Mouse (Mus musculus): ENCODE measurements around the gene Bcor. TPM values are rescaled to one million over a fixed set of nuclear protein-coding genes. Genes with fewer than 3 reads are reported as not detected.

The Bcor gene
- total and polyA plus RNA-seq, 2 experiments from 2014 or later, result 12.9 to 45.5 TPM

- peak overlapping the region; percentile 57 for H3K4me2 ChIP-seq (ENCODE audit: low read depth, low read length, poor library complexity, severe bottlenecking)
- no peak overlapping the region for H3K9ac ChIP-seq (replicated peaks; ENCODE audit: low read length, poor library complexity, severe bottlenecking)
- WGBS, result 31% methylated on average over 37 of the region's 42 CpGs
- no peaks in the 10 kb centered on the region for H3K9me3 ChIP-seq (ENCODE audit: low read length)
- no peaks in the 10 kb centered on the region for H3K4me1 ChIP-seq (ENCODE audit: insufficient read depth, low read length)
- H3K27me3 ChIP-seq (ENCODE audit: insufficient read depth, low read length), result peaks cover 24% of the 10 kb centered on the region; the same call in 1 of the 2 replicates
- peak overlapping the region; percentile 27 for H3K4me3 ChIP-seq (ENCODE audit: low read depth, low read length)
- no peak overlapping the region for H3K27ac ChIP-seq (ENCODE audit: low read depth, low read length)
- ATAC-seq (ENCODE audit: low FRiP score) (peak; percentile 31; the same call in 1 of the 2 replicates), DNase-seq (ENCODE audit: low spot score) (no peak)
- H3K36me3 ChIP-seq (ENCODE audit: insufficient read depth, low read length), result no peaks in the 10 kb centered on the region
- TF ChIP-seq CTCF (IDR thresholded peaks at IDR 0.05), result no peak
Measured at GRCm38 (mm10) chrX:12151996-12152904, 7.9 kb downstream of the Bcor start.

- no peak overlapping the region for H3K27ac ChIP-seq (ENCODE audit: low read depth, low read length)
- H3K4me2 ChIP-seq (ENCODE audit: low read depth, low read length, poor library complexity, severe bottlenecking), result peak overlapping the region; percentile 57
- H3K9me3 ChIP-seq (ENCODE audit: low read length), result no peaks in the 10 kb centered on the region
- ATAC-seq (ENCODE audit: low FRiP score), result peak; percentile 63
- H3K27me3 ChIP-seq (ENCODE audit: insufficient read depth, low read length), result peaks cover 22% of the 10 kb centered on the region; the same call in 1 of the 2 replicates
- peak overlapping the region; percentile 27 for H3K4me3 ChIP-seq (ENCODE audit: low read depth, low read length)
- TF ChIP-seq CTCF (IDR thresholded peaks at IDR 0.05), result no peak
- WGBS, result 5% methylated on average over 42 of the region's 43 CpGs
- 0 out of 2 replicates have a peak overlapping the region, but pooled peaks have one; percentile 19 for H3K9ac ChIP-seq (replicated peaks; ENCODE audit: low read length, poor library complexity, severe bottlenecking)
- peak; percentile 54 for DNase-seq (ENCODE audit: low spot score)
- H3K36me3 ChIP-seq (ENCODE audit: insufficient read depth, low read length), result no peaks in the 10 kb centered on the region
- H3K4me1 ChIP-seq (ENCODE audit: insufficient read depth, low read length), result no peaks in the 10 kb centered on the region
Measured at GRCm38 (mm10) chrX:12151269-12151995, 8.7 kb downstream of the Bcor start.

- TF ChIP-seq CTCF (IDR thresholded peaks at IDR 0.05), result no peak
- Histone ChIP-seq H3K9ac (replicated peaks; ENCODE audit: low read length, poor library complexity, severe bottlenecking) (no peak overlapping the region), H3K27me3 (ENCODE audit: insufficient read depth, low read length) (peaks cover 16% of the 10 kb centered on the region; the same call in 1 of the 2 replicates), H3K9me3 (ENCODE audit: low read length) (no peaks in the 10 kb centered on the region), H3K4me1 (ENCODE audit: insufficient read depth, low read length) (no peaks in the 10 kb centered on the region), H3K4me2 (ENCODE audit: low read depth, low read length, poor library complexity, severe bottlenecking) (0 out of 2 replicates have a peak overlapping the region, but pooled peaks have one; percentile 57), H3K4me3 (ENCODE audit: low read depth, low read length) (no peak overlapping the region), H3K36me3 (ENCODE audit: insufficient read depth, low read length) (no peaks in the 10 kb centered on the region), H3K27ac (ENCODE audit: low read depth, low read length) (no peak overlapping the region)
- WGBS, result 18% methylated on average over 7 of the region's 7 CpGs
- ATAC-seq (ENCODE audit: low FRiP score) (no peak), DNase-seq (ENCODE audit: low spot score) (no peak)
Measured at GRCm38 (mm10) chrX:12150425-12150824, 9.7 kb downstream of the Bcor start.

GRCm38 (mm10) chrX:12146263-12146662 lies 13.9 kb downstream of the Bcor start:
- Histone ChIP-seq H3K4me2 (ENCODE audit: low read depth, low read length, poor library complexity, severe bottlenecking) (no peak overlapping the region), H3K9me3 (ENCODE audit: low read length) (no peaks in the 10 kb centered on the region), H3K27ac (ENCODE audit: low read depth, low read length) (no peak overlapping the region), H3K36me3 (ENCODE audit: insufficient read depth, low read length) (no peaks in the 10 kb centered on the region), H3K4me3 (ENCODE audit: low read depth, low read length) (no peak overlapping the region), H3K9ac (replicated peaks; ENCODE audit: low read length, poor library complexity, severe bottlenecking) (no peak overlapping the region), H3K27me3 (ENCODE audit: insufficient read depth, low read length) (peaks cover 5% of the 10 kb centered on the region; the same call in 1 of the 2 replicates), H3K4me1 (ENCODE audit: insufficient read depth, low read length) (no peaks in the 10 kb centered on the region)
- WGBS, result 74% methylated on average over 2 of the region's 2 CpGs
- ATAC-seq (ENCODE audit: low FRiP score) (no peak), DNase-seq (ENCODE audit: low spot score) (no peak)
- TF ChIP-seq CTCF (IDR thresholded peaks at IDR 0.05), result no peak

- DNase-seq (ENCODE audit: low spot score) (no peak), ATAC-seq (ENCODE audit: low FRiP score) (no peak)
- H3K4me3 ChIP-seq (ENCODE audit: low read depth, low read length), result no peak overlapping the region
- no peak overlapping the region for H3K9ac ChIP-seq (replicated peaks; ENCODE audit: low read length, poor library complexity, severe bottlenecking)
- H3K4me1 ChIP-seq (ENCODE audit: insufficient read depth, low read length), result no peaks in the 10 kb centered on the region
- H3K36me3 ChIP-seq (ENCODE audit: insufficient read depth, low read length), result no peaks in the 10 kb centered on the region
- peaks cover 12% of the 10 kb centered on the region for H3K27me3 ChIP-seq (ENCODE audit: insufficient read depth, low read length)
- WGBS, result 70% methylated on average over 5 of the region's 5 CpGs
- H3K4me2 ChIP-seq (ENCODE audit: low read depth, low read length, poor library complexity, severe bottlenecking), result no peak overlapping the region
- H3K9me3 ChIP-seq (ENCODE audit: low read length), result no peaks in the 10 kb centered on the region
- no peak overlapping the region for H3K27ac ChIP-seq (ENCODE audit: low read depth, low read length)
- no peak for TF ChIP-seq CTCF (IDR thresholded peaks at IDR 0.05)
Measured at GRCm38 (mm10) chrX:12142832-12143231, 17.3 kb downstream of the Bcor start.
